Mouse (Mus musculus) CD4-positive, CD25-positive, alpha-beta regulatory T cell, adult 2 months (primary cell): ENCODE measurements at regions not wholly inside any gene's neighbourhood (a gene's known extent, or its start where the extent isn't known, plus 50 kb on each side); places are given as distances from the start of the nearest gene placed in this dataset.
A peak's percentile ranks its signal among the peaks of the same experiment; 100 is the strongest.

Experiments
- DNase-seq: peaks from one replicate; pipeline ENCODE4 v3.0.0-alpha.2; 2012; ENCODE audit warnings: low read depth, low spot score

DNA sequence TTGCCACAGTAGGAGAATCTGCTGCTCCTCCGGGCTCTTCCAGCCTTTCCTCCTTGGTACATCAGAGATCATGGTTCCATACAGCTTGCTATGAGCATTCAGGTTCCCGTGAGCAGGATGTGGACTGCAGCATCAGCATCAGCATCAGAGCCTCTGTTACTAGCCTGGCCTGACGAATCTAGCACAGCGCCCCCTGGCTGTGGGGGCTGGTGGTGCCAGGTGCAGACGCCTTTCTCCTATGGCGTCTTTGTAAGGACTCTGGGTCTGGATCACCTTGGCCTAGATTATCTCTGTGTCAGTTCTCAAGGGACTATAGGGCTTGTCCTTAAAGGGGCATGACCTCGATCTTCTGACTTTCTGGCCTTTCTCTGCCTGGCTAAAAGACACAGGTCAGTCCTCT lies 86.0 kb upstream of the Runx3 start:
- DNase-seq = peak; percentile 72

DNA sequence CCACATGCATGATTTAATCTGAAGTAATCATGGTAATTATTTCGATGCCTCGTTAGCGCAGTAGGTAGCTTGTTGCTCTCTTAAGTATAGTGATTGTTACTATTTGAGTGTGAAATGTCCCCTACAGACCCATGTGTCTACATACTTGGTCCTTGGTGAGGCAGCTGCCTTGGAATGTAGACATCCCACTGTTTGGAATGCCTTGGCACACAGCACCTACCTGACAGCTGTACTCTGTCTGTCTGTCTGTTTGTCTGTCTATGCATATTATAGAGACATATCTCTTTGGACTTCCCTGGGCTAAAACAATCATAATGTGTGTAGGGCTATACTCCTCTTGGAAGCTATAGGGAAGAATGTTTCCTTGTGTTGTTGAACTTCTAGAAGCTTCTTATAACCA lies 83.7 kb upstream of the Runx3 start:
- DNase-seq = no peak

DNA sequence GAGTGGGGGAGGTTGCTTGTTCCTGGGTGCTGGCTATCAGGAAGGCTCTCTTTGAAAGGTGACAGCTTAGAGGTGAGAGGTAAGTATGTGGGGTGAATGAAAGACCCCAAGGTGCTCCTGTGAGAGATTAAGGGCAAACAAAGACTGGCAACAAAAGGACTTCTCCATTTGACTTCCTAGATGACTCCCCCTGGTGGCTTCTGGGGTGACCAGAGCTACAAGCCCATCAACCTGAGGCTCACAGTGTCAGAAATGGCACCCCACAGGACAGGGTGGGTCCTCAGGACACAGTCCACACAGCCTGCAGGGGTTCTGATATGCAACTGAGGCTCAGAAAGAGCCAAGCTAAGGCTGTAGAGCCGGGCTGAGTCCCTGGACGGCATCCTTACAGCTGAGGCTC lies 81.2 kb upstream of the Runx3 start:
- DNase-seq = peak; percentile 18

DNA sequence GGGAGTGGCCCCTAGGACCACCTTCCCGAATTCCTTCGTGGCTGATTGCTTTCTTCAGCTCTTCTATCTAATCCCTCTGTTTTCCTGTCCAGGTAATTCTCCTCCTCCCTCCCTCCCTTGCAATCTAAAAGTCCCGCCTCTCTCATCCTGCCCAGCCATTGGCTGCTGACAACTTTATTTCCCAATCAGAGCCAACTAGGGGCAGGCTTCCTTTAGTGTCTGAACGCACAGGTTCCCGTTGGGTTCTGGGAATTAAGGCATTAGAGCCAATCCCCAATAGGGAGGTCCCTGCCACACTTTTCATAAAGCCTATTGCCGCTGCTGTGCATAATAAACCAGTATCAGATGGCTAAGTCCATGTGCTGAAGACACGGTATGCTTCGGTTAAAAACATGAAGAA lies 78.5 kb upstream of the Runx3 start:
- DNase-seq = no peak

DNA sequence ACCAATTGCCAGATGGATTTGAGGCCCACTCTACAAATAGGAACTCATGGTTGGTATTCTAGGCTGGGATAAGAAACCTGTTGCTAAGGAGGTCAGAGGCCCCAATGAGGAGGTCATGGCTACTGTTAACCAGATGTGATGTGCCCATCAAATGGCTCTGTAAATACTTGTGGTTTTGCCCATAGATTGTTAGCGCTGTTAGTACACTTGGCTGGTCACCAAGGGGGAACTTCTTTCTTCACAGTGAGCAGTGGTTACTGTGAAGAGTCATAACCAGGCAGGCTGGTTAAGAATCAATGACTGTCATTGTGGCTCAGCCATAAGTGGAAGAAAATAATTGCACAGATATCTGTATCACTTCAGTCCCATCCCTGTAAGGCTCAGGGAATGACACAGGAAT lies 78.0 kb upstream of the Runx3 start:
- DNase-seq = no peak

DNA sequence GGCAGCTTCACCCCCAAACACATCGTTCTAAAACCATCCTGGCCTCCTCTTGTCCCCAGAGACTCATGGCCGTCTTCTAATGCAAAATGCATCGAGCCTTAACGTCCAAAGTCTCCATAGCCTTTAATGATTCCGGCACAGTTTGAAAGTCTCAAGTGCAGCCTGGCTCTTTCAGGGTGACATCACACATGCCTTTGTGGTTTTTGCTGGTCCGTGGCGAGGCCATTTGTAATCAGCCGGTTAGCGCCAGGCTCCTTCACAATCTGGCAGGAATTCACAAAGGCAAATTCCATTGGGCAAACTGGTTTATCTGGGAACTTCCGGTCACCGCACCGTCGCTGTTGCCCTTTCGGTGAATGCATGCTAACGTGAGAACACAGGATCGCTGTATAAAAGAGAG lies 75.4 kb upstream of the Runx3 start:
- no peak for DNase-seq

DNA sequence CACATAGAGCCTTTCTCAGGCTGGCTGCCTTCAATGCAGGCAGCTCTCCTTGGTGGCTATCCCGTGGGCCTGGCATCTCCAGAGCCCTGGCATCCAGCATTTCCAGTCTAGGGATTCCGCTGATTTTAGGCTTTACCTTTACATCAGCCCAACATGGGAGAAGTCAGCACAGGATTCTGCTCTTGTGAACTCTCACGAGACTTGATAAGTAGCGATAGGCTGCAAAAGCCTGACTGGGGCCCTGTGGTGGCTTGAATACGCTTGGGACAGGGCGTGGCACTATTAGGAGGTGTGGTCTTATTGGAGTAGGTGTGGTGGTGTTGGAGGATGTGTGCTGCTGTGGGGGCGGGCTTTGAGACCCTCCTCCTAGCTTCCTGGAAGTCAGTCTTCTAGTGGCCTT lies 73.8 kb upstream of the Runx3 start:
- no peak for DNase-seq

DNA sequence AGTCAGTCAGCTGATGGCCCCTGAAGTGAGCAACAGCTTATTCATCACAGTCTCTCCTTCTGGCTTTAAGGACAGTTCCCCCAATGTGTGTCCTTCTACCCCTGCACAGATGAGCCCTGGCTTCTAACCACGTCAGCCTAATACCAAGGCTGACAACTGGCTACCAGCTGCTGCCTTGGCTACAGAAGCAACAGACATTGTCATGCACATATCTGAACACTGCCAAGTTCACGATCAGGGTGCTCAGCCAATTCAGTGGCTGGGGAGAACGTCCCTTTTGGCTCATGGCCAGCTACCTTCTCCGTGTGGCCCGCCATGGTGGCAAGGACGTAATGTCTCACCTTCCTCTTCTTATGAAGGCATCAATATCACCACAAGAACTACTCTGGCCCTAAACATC lies 73.2 kb upstream of the Runx3 start:
- no peak for DNase-seq

DNA sequence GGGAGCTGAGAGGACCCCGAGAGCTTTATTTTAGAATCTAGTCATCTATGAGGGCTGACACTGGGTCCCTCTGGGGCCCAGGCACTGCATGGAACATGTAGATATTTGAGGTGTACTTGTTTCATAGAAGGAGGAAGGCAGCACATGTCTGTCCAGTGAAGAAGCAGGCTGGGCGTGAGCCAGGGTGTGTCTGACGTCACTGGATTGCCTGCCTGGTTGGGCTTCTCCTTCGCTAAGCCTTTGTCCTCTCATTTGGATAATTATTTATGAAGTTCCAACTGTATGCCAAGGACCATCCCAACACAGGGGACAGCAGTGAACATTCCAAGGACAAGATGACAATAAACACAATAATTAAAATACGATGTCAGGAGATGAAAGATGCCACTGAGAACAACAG lies 72.7 kb upstream of the Runx3 start:
- DNase-seq = no peak

DNA sequence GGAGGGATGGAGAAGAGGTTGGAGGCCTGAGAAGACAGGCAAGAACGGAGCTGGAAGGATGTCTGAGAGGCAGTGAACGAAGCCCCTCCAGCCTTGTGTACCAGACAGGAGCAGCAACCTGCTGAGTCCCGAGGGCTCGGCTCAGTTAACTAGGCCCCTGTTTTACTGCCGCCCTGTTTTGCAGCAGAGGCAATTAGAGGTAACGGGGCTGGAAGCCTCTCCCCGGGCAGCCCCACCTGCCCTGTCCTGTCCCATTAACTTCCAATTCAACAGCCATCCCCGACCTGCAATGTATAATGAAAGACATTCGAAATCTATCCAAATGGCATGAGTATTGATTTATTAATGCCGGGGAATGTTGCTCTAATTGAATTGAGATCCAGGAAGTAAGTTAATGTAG lies 70.5 kb upstream of the Runx3 start:
- no peak for DNase-seq

DNA sequence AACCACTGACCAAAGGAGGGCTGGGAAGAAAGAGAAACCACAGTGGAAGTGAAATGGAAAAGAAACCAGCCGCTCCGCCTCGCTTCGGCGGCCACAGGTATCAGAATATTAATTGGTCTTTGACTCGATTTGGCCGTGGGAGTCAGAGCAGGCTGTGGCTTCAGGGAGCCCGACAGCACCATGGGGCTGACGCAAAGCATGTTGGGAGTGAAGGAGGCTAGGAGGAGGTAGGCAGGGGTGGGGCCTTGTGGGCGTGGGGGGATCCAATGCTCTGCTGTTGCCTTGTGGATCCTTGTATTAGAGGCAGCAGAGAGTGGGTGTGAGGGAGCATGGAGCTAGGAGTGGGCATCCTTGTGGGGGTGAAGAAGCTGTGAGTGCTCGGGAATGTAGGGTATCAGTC lies 69.0 kb upstream of the Runx3 start:
- DNase-seq = no peak

DNA sequence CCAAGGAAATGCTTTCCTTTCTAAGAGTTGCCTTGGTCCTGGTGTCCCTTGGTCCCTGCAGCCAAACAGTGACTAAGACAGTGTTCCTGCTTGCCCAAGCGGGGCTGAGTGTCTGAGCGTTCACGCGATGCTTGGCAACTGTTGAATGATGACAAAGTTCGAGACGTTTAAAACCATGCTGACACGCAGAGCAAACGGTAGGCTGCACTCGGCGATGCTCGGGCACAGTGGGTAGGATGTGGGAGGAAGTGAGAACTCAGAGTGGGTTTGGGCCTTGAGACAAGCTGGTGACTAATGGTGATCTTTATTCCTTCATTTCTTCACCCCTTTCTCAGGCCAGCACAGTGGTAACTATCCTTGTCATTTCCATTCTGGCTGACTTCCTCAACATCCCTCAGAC lies 66.9 kb upstream of the Runx3 start:
- no peak for DNase-seq

DNA sequence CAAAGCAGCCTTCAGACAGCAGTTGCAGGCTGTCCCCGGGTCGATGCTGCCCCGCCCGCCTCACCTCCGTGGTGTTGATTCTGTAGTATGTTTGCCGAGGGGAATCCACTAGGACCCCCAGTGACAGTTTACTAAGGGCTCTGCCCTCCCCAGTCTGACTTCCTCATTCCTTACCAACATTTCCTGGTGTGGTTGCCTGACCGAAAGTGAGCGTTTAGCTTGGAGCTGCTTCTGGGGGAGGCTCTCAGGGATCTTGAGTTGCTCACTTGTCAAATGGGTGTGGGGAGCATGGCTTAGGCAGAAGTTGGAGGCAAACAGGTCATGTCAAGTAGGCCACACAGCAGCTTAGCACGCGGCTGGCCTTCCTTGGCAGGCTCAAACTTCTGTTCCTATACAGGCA lies 66.1 kb upstream of the Runx3 start:
- DNase-seq = no peak

DNA sequence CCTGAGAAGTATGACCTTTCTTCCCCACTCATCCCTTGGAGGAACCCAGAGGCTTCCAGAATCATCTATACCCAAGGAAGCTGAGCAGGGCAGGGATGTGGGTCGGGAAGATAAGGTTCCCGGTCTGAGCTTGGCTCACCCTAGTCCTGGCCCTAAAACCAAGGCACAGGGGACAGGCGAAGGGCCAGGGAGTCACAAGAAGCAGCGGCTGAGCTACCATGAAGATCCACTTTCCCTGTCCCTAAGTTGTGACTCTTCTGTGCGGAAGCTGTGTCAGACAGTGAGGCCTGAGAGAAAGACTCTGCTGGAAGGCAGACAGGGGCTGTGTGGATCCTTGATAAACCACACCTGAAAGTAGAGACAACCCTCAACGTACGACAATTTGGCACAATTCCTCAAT lies 64.1 kb upstream of the Runx3 start:
- DNase-seq = no peak

DNA sequence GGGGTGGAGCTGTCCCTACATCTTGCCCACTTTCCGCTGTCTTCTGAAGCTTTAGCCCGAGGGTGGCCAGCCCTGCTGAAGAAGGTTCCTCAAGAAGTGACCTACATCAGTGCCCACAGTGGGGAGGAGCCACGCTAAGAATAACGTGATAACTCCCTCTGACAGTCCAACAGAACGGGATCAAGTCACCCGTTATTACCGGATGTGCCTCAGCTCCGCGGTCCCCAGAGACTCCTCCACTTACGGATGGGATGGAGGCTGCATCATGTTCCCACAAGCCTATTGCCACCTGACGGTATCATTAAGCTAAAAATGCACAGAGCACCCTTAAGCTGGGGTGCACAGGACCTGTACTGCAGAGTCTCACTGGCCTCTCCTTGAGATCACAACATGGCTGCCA lies 63.2 kb upstream of the Runx3 start:
- no peak for DNase-seq

DNA sequence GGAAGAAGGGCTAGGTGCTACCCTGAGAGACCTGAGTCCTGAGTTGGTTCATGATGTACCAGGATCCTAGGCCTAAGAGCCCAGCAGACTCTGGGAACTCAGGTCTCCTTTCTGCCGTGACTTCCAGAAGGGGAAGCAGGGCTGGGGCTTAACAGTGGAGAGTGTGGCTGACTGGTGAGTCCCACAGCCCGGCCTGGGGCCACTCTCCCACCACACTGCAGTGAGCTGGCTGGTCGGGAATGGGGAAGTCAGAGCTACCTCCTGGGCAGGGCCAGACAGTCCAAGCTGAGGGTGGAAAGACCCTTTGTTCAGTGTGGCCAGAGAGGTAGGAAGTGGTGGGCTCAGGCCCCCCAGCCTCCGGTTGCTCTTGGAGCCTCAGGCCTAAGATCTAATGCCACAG lies 61.6 kb upstream of the Runx3 start:
- no peak for DNase-seq

DNA sequence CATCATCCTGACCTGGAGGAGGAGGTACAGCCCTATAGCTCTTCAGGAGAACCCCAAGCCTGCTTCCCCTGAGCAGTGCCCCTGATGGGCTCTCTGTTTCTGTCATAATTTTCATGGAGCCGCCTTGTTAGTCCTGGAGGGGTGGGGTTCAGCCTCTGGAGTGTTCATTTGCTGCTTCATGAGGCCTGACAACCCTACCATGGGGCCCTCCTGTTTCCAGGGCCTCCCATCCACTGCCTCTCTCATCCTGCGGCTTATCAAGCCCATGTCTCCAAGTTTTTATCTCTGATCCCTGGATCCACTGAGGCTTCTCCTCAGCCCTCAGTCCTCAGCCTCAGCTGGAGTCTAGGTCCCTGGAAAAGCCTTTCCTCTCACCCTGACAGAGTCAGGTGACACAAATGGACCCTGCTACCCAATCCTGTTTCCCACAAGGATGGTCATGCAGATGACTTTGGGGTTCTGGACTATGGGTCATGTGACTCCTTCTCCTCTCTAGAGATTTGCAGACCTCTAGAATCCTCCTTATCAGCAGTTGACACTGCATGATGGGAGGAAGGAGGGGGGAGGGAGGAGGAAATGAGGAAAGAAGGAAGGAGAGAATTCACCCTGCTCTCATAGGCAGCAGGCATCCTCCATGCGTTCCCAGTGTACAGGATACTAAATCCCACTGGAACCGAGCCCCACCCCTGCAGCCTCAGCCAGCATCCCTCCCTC lies 59.3 kb upstream of the Runx3 start:
- no peak for DNase-seq

DNA sequence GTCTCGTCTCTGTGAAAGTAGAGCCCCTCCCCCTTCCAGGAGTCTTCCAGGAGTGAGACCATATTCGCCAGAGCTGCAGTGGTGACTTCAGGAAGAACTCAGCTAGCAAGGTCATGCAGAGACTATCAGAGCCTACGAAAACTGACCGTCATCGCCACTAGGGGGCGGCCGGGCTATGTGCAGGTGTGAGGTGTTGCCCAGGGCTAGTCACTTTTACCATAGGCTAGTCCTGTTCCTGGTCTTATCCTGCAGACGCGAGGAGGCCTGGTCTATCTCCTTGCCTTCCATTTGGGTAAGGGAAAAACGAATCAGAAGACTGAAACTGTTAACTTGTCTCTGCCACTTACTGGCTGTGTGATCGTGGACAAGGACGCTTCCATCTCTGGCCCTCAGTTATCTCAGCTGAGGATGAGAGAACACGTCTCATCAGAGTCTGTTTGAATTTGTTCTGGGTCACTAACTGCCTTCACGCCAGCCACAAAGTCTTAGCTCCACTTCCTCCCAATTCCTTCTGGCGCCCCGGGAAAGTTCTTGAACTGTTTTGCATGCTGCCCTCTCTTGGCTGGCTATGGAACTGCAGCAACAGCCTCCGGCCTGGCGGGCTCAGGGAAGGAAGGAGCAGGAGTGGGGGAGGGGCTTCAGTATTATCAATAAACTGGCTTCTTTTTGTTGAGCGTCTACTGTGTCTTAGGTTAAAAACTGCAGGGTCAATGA lies 53.5 kb upstream of the Runx3 start:
- peak; percentile 93 for DNase-seq

DNA sequence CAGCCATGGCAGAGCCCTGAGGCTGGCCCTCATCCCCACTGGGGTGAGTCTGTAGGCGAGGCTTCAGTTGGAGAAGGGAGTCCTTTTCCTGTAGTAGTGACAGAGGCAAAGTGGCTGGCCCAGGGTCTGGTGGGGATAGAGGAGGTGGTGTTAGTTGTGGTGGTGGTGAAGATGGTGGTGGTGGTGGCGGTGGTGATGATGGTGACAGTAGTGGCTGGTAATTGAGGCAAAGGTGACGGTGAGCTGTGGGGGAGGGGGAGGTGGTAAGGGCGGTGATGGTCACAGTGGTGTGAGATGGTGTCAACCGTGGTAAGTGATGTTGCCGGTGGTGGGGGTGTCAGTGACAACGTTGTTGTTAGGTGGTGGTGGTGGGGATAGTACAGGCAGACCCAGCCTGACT lies 52.6 kb upstream of the Runx3 start:
- no peak for DNase-seq

DNA sequence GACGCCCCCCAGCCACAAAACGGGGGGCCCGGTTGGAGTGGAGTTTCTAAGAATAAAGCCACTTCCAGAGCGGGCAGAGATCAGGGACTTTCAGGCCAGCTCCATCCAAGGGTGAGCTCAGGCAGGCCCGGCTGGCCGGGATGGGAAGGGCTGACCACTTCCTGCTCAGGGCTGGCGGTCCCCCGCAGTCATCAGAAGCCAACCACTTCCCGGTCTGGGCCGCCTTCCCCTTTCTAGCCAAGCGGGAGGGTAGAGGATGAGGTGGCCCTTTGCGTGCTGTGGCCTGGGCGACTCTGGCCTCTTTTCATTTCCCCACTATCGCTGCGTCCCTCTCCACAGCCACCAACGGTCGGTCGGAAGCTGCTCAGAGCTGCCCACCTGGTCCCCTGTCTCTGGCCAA lies 50.6 kb upstream of the Runx3 start:
- no peak for DNase-seq
